Mouse (Mus musculus): Measurements from ENCODE around the gene Atg2a. TPM values are rescaled to one million over a fixed set of nuclear protein-coding genes. Genes with fewer than 3 reads are reported as not detected.

Atg2a gene
- polyA plus RNA-seq, 1 experiment from 2014 or later: 9.3 TPM

GRCm38 (mm10) chr19:6277661-6278438, 36.4 kb downstream of the Atg2a start:
- 3% methylated on average over 10 of the region's 10 CpGs for WGBS
- H3K4me2 ChIP-seq (ENCODE audit: low read depth, low read length): peak overlapping the region; percentile 99
- peak overlapping the region; percentile 93 for H3K27ac ChIP-seq (ENCODE audit: low read length)
- H3K4me1 ChIP-seq (ENCODE audit: control insufficient read depth, insufficient read depth, low read length): peaks cover 39% of the 10 kb centered on the region
- peak overlapping the region; percentile 76 for H3K4me3 ChIP-seq (replicated peaks; ENCODE audit: low read length)
- no peaks in the 10 kb centered on the region for H3K27me3 ChIP-seq (ENCODE audit: control insufficient read depth, insufficient read depth, low read length)
- peak overlapping the region; percentile 87 for H3K9ac ChIP-seq (ENCODE audit: low read length)
- peak; percentile 45; the same call in 1 of the 2 replicates for ATAC-seq (ENCODE audit: insufficient read depth, low FRiP score)
- no peaks in the 10 kb centered on the region for H3K9me3 ChIP-seq (replicated peaks; ENCODE audit: control insufficient read depth, low read length)
- peaks cover 13% of the 10 kb centered on the region; the same call in 1 of the 2 replicates for H3K36me3 ChIP-seq (ENCODE audit: control insufficient read depth, insufficient read depth, low read length)

GRCm38 (mm10) chr19:6278439-6279073, 37.1 kb downstream of the Atg2a start:
- Histone ChIP-seq H3K9me3 (replicated peaks; ENCODE audit: control insufficient read depth, low read length) (no peaks in the 10 kb centered on the region), H3K27ac (ENCODE audit: low read length) (peak overlapping the region; percentile 93), H3K4me2 (ENCODE audit: low read depth, low read length) (peak overlapping the region; percentile 99), H3K27me3 (ENCODE audit: control insufficient read depth, insufficient read depth, low read length) (no peaks in the 10 kb centered on the region), H3K4me3 (replicated peaks; ENCODE audit: low read length) (peak overlapping the region; percentile 76), H3K4me1 (ENCODE audit: control insufficient read depth, insufficient read depth, low read length) (peaks cover 39% of the 10 kb centered on the region), H3K9ac (ENCODE audit: low read length) (peak overlapping the region; percentile 87), H3K36me3 (ENCODE audit: control insufficient read depth, insufficient read depth, low read length) (peaks cover 13% of the 10 kb centered on the region; the same call in 1 of the 2 replicates)
- ATAC-seq (ENCODE audit: insufficient read depth, low FRiP score): no peak
- 26% methylated on average over 6 of the region's 6 CpGs for whole genome bisulfite sequencing

GRCm38 (mm10) chr19:6279481-6280144, 38.1 kb downstream of the Atg2a start:
- H3K4me1 ChIP-seq (ENCODE audit: control insufficient read depth, insufficient read depth, low read length): peaks cover 38% of the 10 kb centered on the region
- H3K36me3 ChIP-seq (ENCODE audit: control insufficient read depth, insufficient read depth, low read length): peaks cover 13% of the 10 kb centered on the region; the same call in 1 of the 2 replicates
- no peaks in the 10 kb centered on the region for H3K9me3 ChIP-seq (replicated peaks; ENCODE audit: control insufficient read depth, low read length)
- H3K9ac ChIP-seq (ENCODE audit: low read length): peak overlapping the region; percentile 87
- ATAC-seq (ENCODE audit: insufficient read depth, low FRiP score): no peak
- peak overlapping the region; percentile 99 for H3K4me2 ChIP-seq (ENCODE audit: low read depth, low read length)
- no peaks in the 10 kb centered on the region for H3K27me3 ChIP-seq (ENCODE audit: control insufficient read depth, insufficient read depth, low read length)
- peak overlapping the region; percentile 93 for H3K27ac ChIP-seq (ENCODE audit: low read length)
- H3K4me3 ChIP-seq (replicated peaks; ENCODE audit: low read length): peak overlapping the region; percentile 76
- 83% methylated on average over 6 of the region's 6 CpGs for WGBS

GRCm38 (mm10) chr19:6280554-6280953, 39.1 kb downstream of the Atg2a start:
- Histone ChIP-seq H3K9me3 (replicated peaks; ENCODE audit: control insufficient read depth, low read length) (no peaks in the 10 kb centered on the region), H3K4me2 (ENCODE audit: low read depth, low read length) (no peak overlapping the region), H3K27me3 (ENCODE audit: control insufficient read depth, insufficient read depth, low read length) (no peaks in the 10 kb centered on the region), H3K4me3 (replicated peaks; ENCODE audit: low read length) (no peak overlapping the region), H3K27ac (ENCODE audit: low read length) (no peak overlapping the region), H3K9ac (ENCODE audit: low read length) (no peak overlapping the region), H3K36me3 (ENCODE audit: control insufficient read depth, insufficient read depth, low read length) (peaks cover 13% of the 10 kb centered on the region; the same call in 1 of the 2 replicates), H3K4me1 (ENCODE audit: control insufficient read depth, insufficient read depth, low read length) (peaks cover 41% of the 10 kb centered on the region)
- WGBS: 85% methylated on average over 7 of the region's 7 CpGs
- no peak for ATAC-seq (ENCODE audit: insufficient read depth, low FRiP score)

- no peaks in the 10 kb centered on the region for H3K27me3 ChIP-seq (ENCODE audit: control insufficient read depth, insufficient read depth, low read length)
- H3K4me1 ChIP-seq (ENCODE audit: control insufficient read depth, insufficient read depth, low read length): peaks cover 45% of the 10 kb centered on the region
- H3K36me3 ChIP-seq (ENCODE audit: control insufficient read depth, insufficient read depth, low read length): peaks cover 13% of the 10 kb centered on the region; the same call in 1 of the 2 replicates
- 75% methylated on average over 14 of the region's 14 CpGs for WGBS
- no peak overlapping the region for H3K4me2 ChIP-seq (ENCODE audit: low read depth, low read length)
- H3K9me3 ChIP-seq (replicated peaks; ENCODE audit: control insufficient read depth, low read length): no peaks in the 10 kb centered on the region
- H3K9ac ChIP-seq (ENCODE audit: low read length): 0 out of 2 replicates have a peak overlapping the region, but pooled peaks have one; percentile 5
- H3K27ac ChIP-seq (ENCODE audit: low read length): no peak overlapping the region
- no peak overlapping the region for H3K4me3 ChIP-seq (replicated peaks; ENCODE audit: low read length)
- ATAC-seq (ENCODE audit: insufficient read depth, low FRiP score): no peak
Measured at GRCm38 (mm10) chr19:6281122-6282020, 39.9 kb downstream of the Atg2a start.

GRCm38 (mm10) chr19:6283001-6283400, 41.5 kb downstream of the Atg2a start:
- no peak overlapping the region for H3K27ac ChIP-seq (ENCODE audit: low read length)
- no peak overlapping the region for H3K4me2 ChIP-seq (ENCODE audit: low read depth, low read length)
- WGBS: 64% methylated on average over 5 of the region's 5 CpGs
- H3K9me3 ChIP-seq (replicated peaks; ENCODE audit: control insufficient read depth, low read length): no peaks in the 10 kb centered on the region
- no peak for ATAC-seq (ENCODE audit: insufficient read depth, low FRiP score)
- peaks cover 40% of the 10 kb centered on the region for H3K4me1 ChIP-seq (ENCODE audit: control insufficient read depth, insufficient read depth, low read length)
- H3K36me3 ChIP-seq (ENCODE audit: control insufficient read depth, insufficient read depth, low read length): peaks cover 13% of the 10 kb centered on the region; the same call in 1 of the 2 replicates
- no peak overlapping the region for H3K4me3 ChIP-seq (replicated peaks; ENCODE audit: low read length)
- no peaks in the 10 kb centered on the region for H3K27me3 ChIP-seq (ENCODE audit: control insufficient read depth, insufficient read depth, low read length)
- H3K9ac ChIP-seq (ENCODE audit: low read length): no peak overlapping the region

- WGBS: 76% methylated on average over 12 of the region's 12 CpGs
- Histone ChIP-seq H3K4me3 (replicated peaks; ENCODE audit: low read length) (no peak overlapping the region), H3K4me2 (ENCODE audit: low read depth, low read length) (0 out of 2 replicates have a peak overlapping the region, but pooled peaks have one; percentile 8), H3K9me3 (replicated peaks; ENCODE audit: control insufficient read depth, low read length) (no peaks in the 10 kb centered on the region), H3K4me1 (ENCODE audit: control insufficient read depth, insufficient read depth, low read length) (peaks cover 26% of the 10 kb centered on the region), H3K27me3 (ENCODE audit: control insufficient read depth, insufficient read depth, low read length) (no peaks in the 10 kb centered on the region), H3K27ac (ENCODE audit: low read length) (peak overlapping the region; percentile 74), H3K9ac (ENCODE audit: low read length) (no peak overlapping the region), H3K36me3 (ENCODE audit: control insufficient read depth, insufficient read depth, low read length) (peaks cover 13% of the 10 kb centered on the region; the same call in 1 of the 2 replicates)
- peak; percentile 29; the same call in 1 of the 2 replicates for ATAC-seq (ENCODE audit: insufficient read depth, low FRiP score)
Measured at GRCm38 (mm10) chr19:6284502-6284901, 43.0 kb downstream of the Atg2a start.

- peaks cover 13% of the 10 kb centered on the region; the same call in 1 of the 2 replicates for H3K36me3 ChIP-seq (ENCODE audit: control insufficient read depth, insufficient read depth, low read length)
- H3K4me3 ChIP-seq (replicated peaks; ENCODE audit: low read length): no peak overlapping the region
- H3K4me2 ChIP-seq (ENCODE audit: low read depth, low read length): peak overlapping the region; percentile 8; the same call in 1 of the 2 replicates
- ATAC-seq (ENCODE audit: insufficient read depth, low FRiP score): peak; percentile 49; the same call in 1 of the 2 replicates
- H3K27me3 ChIP-seq (ENCODE audit: control insufficient read depth, insufficient read depth, low read length): no peaks in the 10 kb centered on the region
- no peak overlapping the region for H3K9ac ChIP-seq (ENCODE audit: low read length)
- H3K27ac ChIP-seq (ENCODE audit: low read length): peak overlapping the region; percentile 74
- H3K9me3 ChIP-seq (replicated peaks; ENCODE audit: control insufficient read depth, low read length): no peaks in the 10 kb centered on the region
- 61% methylated on average over 8 of the region's 8 CpGs for WGBS
- peaks cover 19% of the 10 kb centered on the region; the same call in 1 of the 2 replicates for H3K4me1 ChIP-seq (ENCODE audit: control insufficient read depth, insufficient read depth, low read length)
Measured at GRCm38 (mm10) chr19:6285226-6285625, 43.8 kb downstream of the Atg2a start.
